In the genomic region with DNA sequence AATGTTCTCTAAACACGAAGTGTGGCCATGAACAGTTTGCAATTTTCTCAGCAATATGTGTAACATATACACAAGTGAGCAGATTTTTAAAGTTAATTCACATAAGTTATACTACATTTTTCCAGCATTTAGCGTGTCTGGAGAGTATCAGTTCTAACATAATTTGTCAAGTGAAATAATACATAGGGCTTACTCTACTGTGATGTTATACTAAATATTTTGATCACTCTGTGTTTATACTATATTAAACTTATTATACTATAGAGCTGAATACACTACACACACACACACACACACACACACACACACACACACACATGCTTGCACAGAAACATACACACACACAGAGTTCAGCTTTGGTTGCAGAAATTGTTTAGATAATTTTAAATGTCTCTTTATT, we compare ENCODE assay signal across 25 mouse cellular contexts.
"Had no signal": no experiment of that assay in that cellular context is flagged by ENCODE, and none has a peak within 500 bp of the region (broad histone marks: within the 10 kb centered on the region; RNA-seq: fewer than 3 reads in every experiment).

No protein-coding gene starts in this region.

- H3K36me3 ChIP-seq: heart, embryonic 13.5 days; heart, embryonic 15.5 days; hindbrain, embryonic 13.5 days; hindbrain, embryonic 15.5 days; kidney, embryonic 15.5 days; limb, embryonic 13.5 days; limb, embryonic 15.5 days had no signal

- ATAC-seq: forebrain, postnatal 0 days; hindbrain, postnatal 0 days had no signal

- H3K27me3 ChIP-seq: heart, embryonic 13.5 days; heart, embryonic 15.5 days; hindbrain, embryonic 13.5 days; hindbrain, embryonic 15.5 days; kidney, embryonic 15.5 days; limb, embryonic 13.5 days; limb, embryonic 15.5 days had no signal

- H3K4me3 ChIP-seq: heart, adult 2 months; heart, embryonic 13.5 days; heart, embryonic 15.5 days; hindbrain, embryonic 13.5 days; hindbrain, embryonic 15.5 days; kidney, embryonic 15.5 days; limb, embryonic 13.5 days; limb, embryonic 15.5 days had no signal

- H3K9me3 ChIP-seq: heart, embryonic 13.5 days; heart, embryonic 15.5 days; hindbrain, embryonic 13.5 days; hindbrain, embryonic 15.5 days; kidney, embryonic 15.5 days; limb, embryonic 13.5 days; limb, embryonic 15.5 days had no signal

- H3K9ac ChIP-seq: forebrain, postnatal 0 days; heart, embryonic 13.5 days; heart, embryonic 15.5 days; hindbrain, embryonic 13.5 days; hindbrain, embryonic 15.5 days; kidney, embryonic 15.5 days; limb, embryonic 13.5 days; limb, embryonic 15.5 days had no signal

- H3K27ac ChIP-seq: heart, adult 2 months; heart, embryonic 13.5 days; heart, embryonic 15.5 days; hindbrain, embryonic 13.5 days; hindbrain, embryonic 15.5 days; hindbrain, postnatal 0 days; kidney, embryonic 15.5 days; kidney, postnatal 0 days; limb, embryonic 13.5 days; limb, embryonic 15.5 days had no signal

- H3K4me1 ChIP-seq: heart, embryonic 13.5 days; heart, embryonic 15.5 days; hindbrain, embryonic 13.5 days; hindbrain, embryonic 15.5 days; kidney, embryonic 15.5 days; limb, embryonic 13.5 days; limb, embryonic 15.5 days had no signal

- DNase-seq: forebrain, postnatal 0 days; gastrocnemius, postnatal 14 days; gastrocnemius, postnatal 36 days; heart, adult 11 months; heart, adult 2 months; heart, postnatal 14 days; heart, postnatal 36 days; kidney, adult 11 months; kidney, adult 2 months; kidney, adult 9 months; kidney, postnatal 14 days; kidney, postnatal 36 days; layer of hippocampus, adult 9-11 months; layer of hippocampus, postnatal 36 days; left cerebral cortex, postnatal 4 days had no signal

- H3K4me2 ChIP-seq: heart, embryonic 11.5 days; heart, embryonic 13.5 days; heart, embryonic 15.5 days; hindbrain, embryonic 13.5 days; hindbrain, embryonic 15.5 days; kidney, embryonic 15.5 days; limb, embryonic 13.5 days; limb, embryonic 15.5 days had no signal
